Mouse (Mus musculus) WW6 (cell line): ENCODE data around the gene Rasgrf1.

Experiments used
- DNase-seq: peaks from one replicate; pipeline ENCODE4 v3.0.0-alpha.2; 2013; ENCODE audit warnings: low read depth, low spot score

Rasgrf1 gene

GRCm38 (mm10) chr9:89968836-89969450 is 59.2 kb downstream of the Rasgrf1 start:
- DNase-seq = no peak

GRCm38 (mm10) chr9:89970271-89970670 is 60.6 kb downstream of the Rasgrf1 start:
- DNase-seq = no peak

GRCm38 (mm10) chr9:89970886-89971486 is 61.3 kb downstream of the Rasgrf1 start:
- no peak for DNase-seq

GRCm38 (mm10) chr9:89972321-89972720 is 62.6 kb downstream of the Rasgrf1 start:
- DNase-seq = no peak

- DNase-seq = no peak
Measured at GRCm38 (mm10) chr9:89973856-89974255, 64.1 kb downstream of the Rasgrf1 start.

GRCm38 (mm10) chr9:89974463-89974931 is 64.8 kb downstream of the Rasgrf1 start:
- DNase-seq = no peak

GRCm38 (mm10) chr9:89976366-89976940 is 66.7 kb downstream of the Rasgrf1 start:
- DNase-seq = no peak

GRCm38 (mm10) chr9:89979248-89979647 is 69.5 kb downstream of the Rasgrf1 start:
- no peak for DNase-seq

- no peak for DNase-seq
Measured at GRCm38 (mm10) chr9:89982256-89982655, 72.5 kb downstream of the Rasgrf1 start.

- no peak for DNase-seq
Measured at GRCm38 (mm10) chr9:89988053-89988452, 78.3 kb downstream of the Rasgrf1 start.

GRCm38 (mm10) chr9:89988811-89989528 is 79.3 kb downstream of the Rasgrf1 start:
- DNase-seq = no peak

- no peak for DNase-seq
Measured at GRCm38 (mm10) chr9:90006432-90006831, 96.7 kb downstream of the Rasgrf1 start.

GRCm38 (mm10) chr9:90007094-90007493 is 97.4 kb downstream of the Rasgrf1 start:
- DNase-seq = no peak

GRCm38 (mm10) chr9:90008138-90008537 is 98.4 kb downstream of the Rasgrf1 start:
- no peak for DNase-seq

- no peak for DNase-seq
Measured at GRCm38 (mm10) chr9:90011849-90012248, 102.1 kb downstream of the Rasgrf1 start.

- no peak for DNase-seq
Measured at GRCm38 (mm10) chr9:90014649-90015048, 104.9 kb downstream of the Rasgrf1 start.

GRCm38 (mm10) chr9:90016204-90016603 is 106.5 kb downstream of the Rasgrf1 start:
- DNase-seq = no peak

GRCm38 (mm10) chr9:90020866-90021265 is 111.2 kb downstream of the Rasgrf1 start:
- no peak for DNase-seq

GRCm38 (mm10) chr9:90021442-90021841 is 111.7 kb downstream of the Rasgrf1 start:
- DNase-seq = no peak

GRCm38 (mm10) chr9:90027709-90028108 is 118.0 kb downstream of the Rasgrf1 start:
- no peak for DNase-seq

GRCm38 (mm10) chr9:90033922-90034321 is 124.2 kb downstream of the Rasgrf1 start:
- no peak for DNase-seq

GRCm38 (mm10) chr9:90035168-90035567 is 125.5 kb downstream of the Rasgrf1 start:
- no peak for DNase-seq
